Mouse (Mus musculus): ENCODE measurements at regions not wholly inside any gene's neighbourhood (a gene's known extent, or its start where the extent isn't known, plus 50 kb on each side); places are given as distances from the start of the nearest gene placed in this dataset.

DNA sequence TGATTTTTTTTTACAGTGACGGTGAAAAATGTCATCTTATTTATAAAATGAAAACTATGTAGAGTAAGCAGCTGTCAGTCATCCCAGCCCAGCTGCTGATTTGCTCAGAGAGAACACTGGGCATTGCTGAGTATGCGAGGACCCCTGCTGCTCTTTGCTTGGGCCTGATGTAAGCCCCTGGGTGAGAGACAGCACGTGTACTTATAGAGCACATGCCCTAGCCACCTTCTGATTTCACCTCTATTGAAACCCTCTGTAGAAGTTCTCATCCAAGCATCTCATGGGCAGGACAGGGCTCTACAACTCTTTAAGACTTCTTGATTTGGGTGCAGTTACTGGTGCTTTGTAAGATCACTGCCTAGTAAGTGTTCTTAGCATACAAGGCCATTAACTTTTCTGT lies 182.2 kb downstream of the Rab11fip2 start:
- no peak for DNase-seq

DNA sequence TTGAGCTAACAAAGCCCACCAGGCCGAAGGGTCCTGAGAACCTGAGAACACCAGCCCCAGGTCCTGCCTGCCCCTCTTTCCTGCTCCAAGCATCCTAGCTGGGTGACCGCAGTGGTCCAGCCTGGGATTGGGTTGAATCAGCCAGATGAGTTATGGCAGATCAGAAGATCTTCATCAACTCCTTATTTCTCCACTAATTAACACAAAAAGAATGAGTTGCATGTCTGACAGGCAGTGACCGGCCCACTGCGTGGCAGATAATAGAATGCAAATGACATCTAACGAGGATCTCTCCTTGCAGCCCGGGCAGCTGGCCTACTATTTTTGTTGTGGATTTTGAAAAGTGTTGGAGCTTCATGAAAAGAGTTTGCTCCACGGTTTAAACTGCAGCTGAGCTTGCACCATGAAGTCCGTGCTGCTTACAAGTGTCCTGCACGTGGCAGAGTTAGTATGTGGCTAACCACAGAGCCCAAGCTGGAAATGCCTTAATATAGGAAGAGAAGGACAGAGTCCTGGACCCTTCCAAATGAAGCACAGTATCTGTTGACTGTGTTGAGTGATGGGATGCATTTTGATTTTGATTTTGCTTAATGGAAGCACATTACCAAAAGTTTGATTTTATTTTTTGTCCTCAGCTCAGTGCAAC lies 158.9 kb downstream of the Rab11fip2 start:
- DNase-seq: no peak

DNA sequence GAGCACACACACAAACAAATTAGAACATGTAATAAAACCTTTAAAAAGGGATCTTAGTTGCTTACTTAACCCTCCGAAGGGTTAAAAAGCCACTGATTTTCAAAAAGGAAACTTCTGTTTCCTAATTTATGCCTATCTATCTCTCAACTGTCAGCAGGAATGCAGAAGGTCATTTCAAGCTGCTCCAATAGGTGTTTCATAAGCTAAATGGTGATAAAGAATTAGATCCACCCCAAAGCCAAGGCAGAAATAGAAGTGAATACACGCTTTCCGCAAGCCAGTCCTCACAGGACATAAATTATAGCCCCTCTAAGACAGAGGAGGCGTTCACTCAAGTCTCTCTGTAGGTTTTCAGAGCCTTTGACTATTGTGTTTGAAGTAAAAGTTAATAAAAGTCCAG lies 112.2 kb downstream of the Rab11fip2 start:
- no peak for DNase-seq

DNA sequence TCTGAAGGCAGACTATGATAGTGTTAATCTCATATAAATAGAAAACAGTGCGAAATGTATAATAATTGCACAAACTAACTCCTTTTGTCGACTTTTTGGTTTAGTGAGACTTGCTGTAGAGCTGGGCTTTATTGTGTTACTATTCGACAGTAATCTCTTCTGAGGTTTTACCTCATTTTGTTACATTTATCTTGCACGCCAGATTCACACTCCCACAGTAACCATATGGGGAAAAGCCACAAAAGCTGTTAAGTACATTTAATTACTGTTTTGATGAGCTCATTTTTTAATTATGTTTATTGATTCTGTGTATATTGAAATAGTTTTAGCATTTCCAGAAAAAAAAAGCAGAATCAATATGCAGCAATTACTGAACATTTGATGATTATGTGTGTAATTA lies 106.3 kb downstream of the Rab11fip2 start:
- DNase-seq: no peak

DNA sequence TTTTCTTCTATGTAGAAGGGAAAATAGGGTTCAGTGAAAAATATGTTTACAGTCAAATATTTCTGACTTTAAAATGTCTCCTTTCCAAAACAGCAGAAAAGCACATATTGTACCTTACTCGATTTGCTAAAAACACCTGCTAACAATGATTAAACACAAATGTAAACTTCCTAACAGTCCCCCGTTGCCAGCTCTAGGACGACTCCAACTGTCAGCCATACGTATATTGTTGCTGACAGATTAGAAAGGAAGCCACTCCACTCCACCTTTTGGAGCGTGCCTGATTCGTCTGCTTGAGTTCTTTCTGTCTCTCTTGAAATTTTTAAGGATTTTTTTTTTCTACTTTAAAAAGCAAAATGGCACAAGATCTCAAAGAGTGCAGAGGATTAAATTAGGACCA lies 105.8 kb downstream of the Rab11fip2 start:
- no peak for DNase-seq

DNA sequence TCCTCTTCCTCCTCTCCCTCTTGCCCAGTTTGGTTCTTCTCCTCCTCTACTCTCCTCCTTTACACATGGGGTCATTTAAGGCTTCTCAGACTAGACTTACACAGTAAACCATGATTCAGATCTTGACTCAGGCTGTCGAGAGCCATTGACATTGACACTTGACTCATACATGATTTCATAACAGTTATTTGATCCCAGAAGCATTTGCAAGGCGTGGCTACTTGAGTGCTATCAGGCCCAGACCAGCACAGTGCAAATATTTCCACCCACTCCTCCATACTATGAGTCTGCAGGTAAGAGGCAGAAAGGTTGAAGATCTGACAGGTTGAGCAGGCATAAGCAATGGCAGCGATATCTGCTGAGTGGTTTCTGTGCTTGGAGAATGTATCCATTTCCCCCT lies 99.2 kb downstream of the Rab11fip2 start:
- no peak for DNase-seq

DNA sequence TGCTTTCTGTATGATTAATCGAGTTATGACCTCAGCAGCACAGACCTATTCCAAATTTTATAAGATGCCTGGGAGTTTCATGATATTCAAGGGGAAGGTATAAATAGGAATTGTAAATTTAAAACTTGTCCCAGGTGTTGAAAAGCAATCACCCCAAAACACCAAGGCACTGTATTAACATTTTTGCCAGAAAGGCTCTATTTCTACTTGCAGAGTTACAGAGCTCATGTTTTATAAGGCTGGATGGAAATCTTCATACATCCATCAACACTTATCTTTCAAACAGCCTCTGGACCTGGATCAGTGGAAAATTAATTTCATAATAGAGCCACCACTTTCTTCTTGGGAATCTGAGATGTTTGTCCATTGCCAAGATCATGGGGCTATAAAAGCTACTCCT lies 96.6 kb downstream of the Rab11fip2 start:
- no peak for DNase-seq

DNA sequence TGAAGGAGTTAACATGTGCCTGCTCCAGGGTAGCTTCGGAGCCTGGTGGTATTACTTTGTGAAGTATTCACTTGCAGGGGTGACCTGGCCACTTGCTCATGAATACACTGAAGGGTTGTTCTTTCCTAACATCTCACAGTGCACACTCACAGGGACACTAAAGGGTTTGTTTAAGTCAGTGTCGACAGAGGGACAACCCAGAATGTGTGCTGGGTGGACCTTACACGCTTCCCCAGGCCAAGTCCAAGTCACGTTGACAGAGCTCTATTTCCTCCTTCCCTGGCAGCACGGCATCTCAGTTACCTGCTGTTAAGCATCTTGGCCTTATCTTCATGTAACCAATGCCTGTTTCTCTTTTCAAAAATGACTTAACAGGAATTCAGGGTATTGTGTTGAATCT lies 92.8 kb downstream of the Rab11fip2 start:
- DNase-seq: no peak

DNA sequence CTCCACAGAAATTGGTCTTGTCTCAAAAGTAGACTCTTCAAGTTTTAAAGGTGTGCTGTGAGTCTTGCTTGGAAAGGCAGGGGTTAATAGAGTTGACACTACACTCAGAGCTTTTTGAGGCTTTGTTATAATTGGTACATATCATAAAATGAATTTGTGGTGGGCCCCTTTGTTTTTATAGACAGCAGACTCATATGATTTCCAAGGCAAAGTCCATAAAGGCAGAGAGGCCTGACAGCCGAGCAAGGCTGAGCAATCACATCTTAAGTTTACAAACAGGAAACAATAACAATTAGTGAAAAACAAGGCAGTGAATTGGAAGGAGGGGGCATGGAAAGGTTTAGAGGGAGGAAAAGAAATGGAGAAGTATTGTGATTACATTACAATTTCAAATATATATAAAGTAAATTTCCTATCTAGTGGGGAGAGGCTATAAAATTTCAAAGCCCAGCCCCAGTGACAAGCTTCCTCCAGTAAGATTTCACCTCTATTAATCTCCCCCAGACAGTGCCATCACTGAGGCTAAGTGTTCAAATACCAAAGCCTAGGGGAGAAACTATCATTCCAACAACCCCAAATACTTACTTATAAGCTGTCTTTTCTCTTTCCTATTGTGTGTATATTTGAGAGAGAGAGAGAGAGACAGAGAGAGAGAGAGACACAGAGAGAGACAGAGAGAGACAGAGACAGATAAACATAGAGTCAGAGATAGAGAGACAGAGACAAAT lies 91.3 kb downstream of the Rab11fip2 start:
- DNase-seq: no peak
